Mouse (Mus musculus) right cerebral cortex, postnatal 14 days (tissue): ENCODE results near the gene Rad51b.
A peak's percentile ranks its signal among the peaks of the same experiment; 100 is the strongest.

Experiments
- DNase-seq: peaks from one replicate; pipeline ENCODE4 v3.0.0; 2022

Rad51b gene

GRCm38 (mm10) chr12:79499809-79500208 is 202.7 kb downstream of the Rad51b start:
- no peak for DNase-seq

DNA sequence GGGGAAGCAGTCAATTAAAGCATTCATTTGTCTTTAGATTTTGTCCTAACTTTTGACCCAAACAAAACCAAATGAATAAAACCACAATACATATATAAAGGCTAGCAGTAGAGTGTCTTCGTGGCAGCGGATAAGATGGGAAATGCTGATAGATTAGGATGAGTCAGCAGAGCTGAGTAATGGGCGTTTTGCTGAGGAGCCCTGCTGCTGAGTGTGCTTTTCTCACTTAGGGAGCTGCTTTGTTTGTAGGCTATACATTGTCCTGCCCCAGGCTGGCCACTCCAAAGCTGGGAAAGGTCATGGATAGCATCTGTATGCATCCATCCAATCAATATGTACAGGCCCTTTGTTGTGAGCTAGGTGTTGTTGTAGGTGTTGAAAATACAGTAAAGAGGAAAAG is 204.8 kb downstream of the Rad51b start:
- DNase-seq = no peak

GRCm38 (mm10) chr12:79502862-79503581 is 205.9 kb downstream of the Rad51b start:
- no peak for DNase-seq

DNA sequence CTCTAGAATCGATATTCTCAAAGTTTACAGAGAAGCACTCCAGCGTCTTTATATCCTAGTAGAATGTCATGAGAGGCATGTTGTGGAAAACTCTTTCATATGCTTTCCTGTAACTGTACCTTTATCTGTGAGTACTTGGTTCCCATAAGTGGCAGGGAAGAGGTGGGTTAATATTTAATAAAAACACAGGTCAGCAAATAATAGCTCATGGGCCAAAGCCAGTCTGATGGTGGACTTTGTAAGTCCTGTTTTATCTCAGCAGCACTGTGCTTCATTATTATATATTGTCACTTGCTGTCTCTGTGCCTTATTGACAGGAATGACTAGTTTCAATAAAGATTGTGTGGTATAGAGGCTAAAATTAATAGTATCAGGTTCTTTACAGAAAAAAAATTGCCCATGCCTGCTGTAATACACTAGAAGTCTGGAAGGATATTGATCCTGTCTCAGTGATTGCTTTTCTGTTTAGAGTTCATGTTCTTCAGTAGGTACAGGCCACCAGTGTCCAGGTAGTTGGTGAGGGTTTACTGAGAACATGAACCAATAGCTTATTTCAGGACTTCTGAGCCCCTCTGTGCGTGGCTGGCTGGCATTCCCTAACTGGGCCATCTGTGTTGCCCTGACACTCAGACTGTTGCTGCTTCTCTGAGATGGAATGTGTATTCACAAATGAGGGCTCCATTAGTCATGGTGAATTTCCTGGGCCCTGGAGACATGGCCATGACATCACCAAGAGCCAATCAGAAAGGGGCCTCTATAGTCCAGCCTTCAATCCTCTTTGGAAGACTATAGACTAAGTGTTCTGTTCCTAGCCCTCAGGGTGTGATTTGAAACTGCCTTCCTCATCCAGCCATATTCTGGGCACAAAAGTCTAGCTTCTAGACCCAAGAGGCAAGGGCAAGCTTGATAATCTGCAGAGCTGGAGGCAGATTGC is 206.8 kb downstream of the Rad51b start:
- DNase-seq = no peak

GRCm38 (mm10) chr12:79504641-79505040 is 207.6 kb downstream of the Rad51b start:
- DNase-seq = no peak

DNA sequence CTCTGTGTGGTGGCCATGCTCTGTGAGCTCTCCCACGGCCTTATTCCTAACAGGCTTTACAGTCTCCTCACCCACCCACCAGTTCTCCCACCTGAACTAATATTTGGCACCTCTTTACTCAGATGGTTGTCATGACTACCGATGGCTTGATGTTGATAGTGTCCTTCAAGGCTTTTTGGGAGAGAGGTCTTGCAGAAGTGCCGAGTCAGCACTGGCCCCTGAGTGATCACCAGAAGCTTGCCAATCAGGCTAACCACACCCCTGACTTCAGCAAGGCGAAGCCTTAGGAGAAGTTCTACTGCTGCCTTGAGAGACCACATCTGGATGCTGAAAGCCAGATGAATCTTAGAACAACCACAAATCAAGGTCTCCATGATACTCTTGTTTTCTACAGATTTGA is 209.3 kb downstream of the Rad51b start:
- DNase-seq = no peak

GRCm38 (mm10) chr12:79507141-79507681 is 210.1 kb downstream of the Rad51b start:
- DNase-seq = no peak

- peak; percentile 12 for DNase-seq
Observed at GRCm38 (mm10) chr12:79511454-79512204, 214.5 kb downstream of the Rad51b start.

DNA sequence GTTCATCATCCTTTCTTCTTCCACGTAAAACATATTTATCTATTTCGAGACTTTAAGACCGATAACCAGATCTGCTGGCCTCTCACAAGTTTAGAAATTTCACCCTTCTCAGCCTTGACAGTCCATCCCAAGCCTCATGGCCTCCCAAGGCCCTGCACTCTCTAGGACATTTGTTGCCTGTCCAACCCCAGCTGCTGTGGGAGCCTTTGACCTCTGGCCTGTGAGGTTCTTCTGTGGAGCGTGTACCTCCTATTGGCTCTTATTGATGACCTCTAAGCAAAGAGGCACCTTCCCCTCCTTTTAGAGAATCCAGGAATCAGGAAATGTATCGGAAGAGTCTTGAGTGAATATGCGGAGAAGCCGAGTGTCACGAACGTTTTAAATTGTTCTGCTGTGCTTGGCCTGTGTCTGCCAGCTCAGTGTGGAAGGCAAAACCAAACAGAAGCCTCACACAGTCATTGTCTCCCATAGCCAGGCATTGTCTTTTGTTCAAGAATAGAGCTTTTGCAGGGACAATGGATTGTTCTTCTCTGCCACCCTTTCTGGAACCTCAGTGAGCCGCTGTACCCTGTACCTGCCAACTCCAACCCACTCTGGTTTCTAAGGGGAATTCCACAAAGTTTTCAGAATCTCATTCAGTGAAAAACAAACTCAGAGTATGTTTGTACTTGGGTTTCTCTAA is 215.3 kb downstream of the Rad51b start:
- no peak for DNase-seq

DNA sequence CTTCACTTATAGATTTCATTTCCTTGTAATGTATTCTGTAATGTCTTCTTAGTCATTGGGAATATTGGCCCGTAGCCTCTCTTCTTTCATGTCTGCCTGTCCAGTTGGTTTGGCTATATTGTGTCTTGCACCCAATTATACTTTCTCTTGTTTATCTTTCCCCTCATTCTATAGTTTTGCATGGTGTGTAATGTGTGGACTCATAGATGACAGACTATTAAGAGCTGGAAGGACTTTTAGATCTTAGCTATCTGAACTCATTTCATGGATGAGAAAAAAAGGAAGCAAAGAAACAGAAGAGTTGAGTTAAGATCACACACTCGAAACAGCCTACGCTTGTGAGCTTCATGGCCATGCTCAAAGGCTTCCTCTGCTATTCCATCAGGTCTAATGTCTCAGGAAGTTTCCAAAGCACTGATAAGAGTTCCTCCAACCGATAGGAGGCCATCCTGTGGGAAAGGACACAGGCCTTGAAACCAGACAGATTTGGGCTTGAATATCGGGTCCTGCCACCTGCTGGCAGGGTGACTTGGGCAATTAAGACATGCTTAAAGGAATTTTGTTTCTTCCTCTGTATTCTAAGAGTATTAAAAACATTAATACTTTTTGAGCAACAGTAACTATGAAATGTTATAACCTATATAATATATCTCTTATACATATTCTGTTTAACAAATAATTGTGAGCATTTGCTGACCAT is 216.1 kb downstream of the Rad51b start:
- DNase-seq = no peak

DNA sequence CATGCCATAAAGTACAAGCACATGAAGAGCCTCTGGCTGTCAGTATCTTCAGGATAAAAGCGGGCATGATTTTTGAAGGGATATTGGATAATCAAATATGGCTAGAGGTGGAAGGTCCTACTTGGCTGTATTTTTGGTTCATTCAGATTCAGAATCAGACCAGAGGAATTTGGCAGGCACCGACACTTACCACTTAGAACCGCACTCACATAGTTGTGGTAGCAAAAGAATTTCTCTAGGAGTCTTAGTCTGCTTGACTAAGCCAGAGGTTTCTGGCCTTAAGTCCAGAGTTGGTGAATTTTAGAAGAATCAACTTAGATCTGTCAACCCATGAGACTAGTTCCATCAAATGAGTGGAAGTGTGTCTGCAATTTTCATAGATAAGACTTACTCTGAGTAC is 217.6 kb downstream of the Rad51b start:
- no peak for DNase-seq

DNA sequence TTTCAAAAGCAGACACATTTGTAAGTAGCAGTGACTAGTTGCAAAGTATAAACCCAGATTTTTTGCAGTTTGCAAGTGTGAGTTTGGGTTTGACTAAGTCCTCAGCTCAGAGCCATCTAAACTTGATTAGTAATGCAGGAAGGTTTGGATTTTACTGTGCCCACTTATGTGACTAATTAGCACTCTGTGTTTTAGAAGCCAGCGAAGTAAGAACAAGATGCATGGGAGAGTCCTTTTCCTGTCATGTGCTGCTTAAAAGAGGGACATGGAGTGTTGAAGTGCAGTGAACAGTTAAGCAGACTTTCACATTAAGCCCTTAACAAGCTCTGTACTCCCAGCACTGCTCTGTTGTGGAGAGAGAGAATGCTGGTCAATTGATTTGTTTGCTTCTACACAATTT is 225.3 kb downstream of the Rad51b start:
- no peak for DNase-seq

GRCm38 (mm10) chr12:79524941-79525871 is 228.1 kb downstream of the Rad51b start:
- DNase-seq = no peak

DNA sequence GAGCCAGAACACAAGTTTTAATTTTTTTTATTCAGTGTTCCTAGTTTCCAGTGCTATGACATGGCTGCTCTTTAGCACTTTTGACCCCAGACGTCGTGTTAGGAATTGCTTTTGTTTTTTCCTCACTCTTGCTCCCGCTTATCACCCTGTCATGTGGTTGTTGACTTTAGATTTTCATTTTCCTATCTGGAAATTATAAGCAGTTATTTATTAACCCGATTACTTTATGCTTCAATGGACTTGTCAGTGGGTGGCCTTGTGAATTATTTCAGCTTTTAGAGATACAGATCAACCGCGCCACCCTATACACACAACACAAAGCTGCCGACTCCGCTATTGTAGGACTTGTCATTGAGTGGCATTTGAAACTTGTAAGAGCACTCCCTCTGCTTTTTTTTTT is 228.8 kb downstream of the Rad51b start:
- no peak for DNase-seq

GRCm38 (mm10) chr12:79527222-79527621 is 230.1 kb downstream of the Rad51b start:
- DNase-seq = no peak

GRCm38 (mm10) chr12:79530275-79530902 is 233.3 kb downstream of the Rad51b start:
- no peak for DNase-seq

- DNase-seq = no peak
Observed at GRCm38 (mm10) chr12:79531809-79532798, 235.0 kb downstream of the Rad51b start.

GRCm38 (mm10) chr12:79534778-79535177 is 237.7 kb downstream of the Rad51b start:
- DNase-seq = no peak
